Mouse (Mus musculus) liver, postnatal 0 days (tissue): ENCODE data around the gene Golim4. TPM values are rescaled to one million over a fixed set of nuclear protein-coding genes. Genes with fewer than 3 reads are reported as not detected.

ENCODE experiments used
- ATAC-seq: fragments of 200-750 bp; cut with Nextera tagmentation; 2 replicates; pipeline ENCODE4 v1.8.0; 2017; ENCODE audit warnings: mild to moderate bottlenecking, moderate library complexity
- DNase-seq: peaks from one replicate; pipeline ENCODE4 v3.0.0-alpha.2; 2016
- H3K27ac ChIP-seq: fragments of 300-500 bp; sonication (generic); 2 replicates; pipeline ENCODE4 v1.5.1; 2014; ENCODE audit warnings: antibody characterized with exemption, moderate library complexity, mild to moderate bottlenecking, low read depth
- H3K27me3 ChIP-seq: fragments of 300-500 bp; sonication (generic); 2 replicates; pipeline ENCODE4 v1.6.1; 2014; ENCODE audit warnings: low read length, control low read depth, mixed read lengths; ENCODE audit not compliant: insufficient read depth
- H3K36me3 ChIP-seq: fragments of 300-500 bp; sonication (generic); replicated peaks from 2 replicates; pipeline ENCODE4 v1.6.1; 2014; ENCODE audit warnings: mild to moderate bottlenecking, control low read depth, low read length, moderate library complexity, mixed read lengths; ENCODE audit not compliant: insufficient read depth
- H3K4me1 ChIP-seq: fragments of 300-500 bp; sonication (generic); 2 replicates; pipeline ENCODE4 v1.6.1; 2014; ENCODE audit warnings: antibody characterized with exemption, mild to moderate bottlenecking, control low read depth; ENCODE audit not compliant: insufficient read depth
- H3K4me2 ChIP-seq: fragments of 300-500 bp; sonication (generic); 2 replicates; pipeline ENCODE4 v1.6.1; 2014; ENCODE audit warnings: low read depth, mild to moderate bottlenecking, low read length, moderate library complexity, mixed read lengths
- H3K4me3 ChIP-seq: fragments of 300-500 bp; sonication (generic); 2 replicates; pipeline ENCODE4 v1.5.1; 2014; ENCODE audit warnings: low read depth, low read length
- H3K9ac ChIP-seq: fragments of 300-500 bp; sonication (generic); replicated peaks from 2 replicates; pipeline ENCODE4 v1.6.1; 2014; ENCODE audit warnings: mild to moderate bottlenecking, moderate library complexity
- H3K9me3 ChIP-seq: fragments of 300-500 bp; sonication (generic); 2 replicates; pipeline ENCODE4 v1.6.1; 2016; ENCODE audit warnings: mild to moderate bottlenecking, control low read depth, low read length, mixed read lengths
- CTCF ChIP-seq: sonication (generic); IDR thresholded peaks from 2 replicates; pipeline ENCODE4 v1.5.1; 2016; ENCODE audit warnings: antibody characterized with exemption, low read depth
- EP300 ChIP-seq: IDR thresholded peaks from 2 replicates; pipeline ENCODE4 v1.6.1; 2016; ENCODE audit warnings: antibody characterized with exemption, low read depth, mild to moderate bottlenecking
- WGBS: fragments of 180-500 bp; shearing (Covaris S2); extraction: QIAGEN DNeasy Blood & Tissue Kit; methylation state at CpG from one replicate; pipeline ENCODE4 v1.1.7; 2014; ENCODE audit not compliant: insufficient replicate concordance; 5-methylcytosine and 5-hydroxymethylcytosine counted together
- polyA plus RNA-seq: library from polyadenylated mRNA; unstranded; fragments of >200 nt; fragmentation: Nextera tagmentation; extraction: Ambion mirVana; gene quantifications from 2 replicates; pipeline ENCODE4 v1.2.1, GENCODE M21; 2015

Gene Golim4
- polyA plus RNA-seq, 1 experiment from 2014 or later = 29.1 TPM

GRCm38 (mm10) chr3:75881582-75881981, 75.2 kb downstream of the Golim4 start:
- Histone ChIP-seq H3K27ac (no peak overlapping the region), H3K4me2 (no peak overlapping the region), H3K4me3 (no peak overlapping the region), H3K9ac (no peak overlapping the region), H3K36me3 (peaks cover 61% of the 10 kb centered on the region), H3K27me3 (no peaks in the 10 kb centered on the region), H3K9me3 (no peaks in the 10 kb centered on the region), H3K4me1 (no peaks in the 10 kb centered on the region)
- 79% methylated on average over 1 of the region's 1 CpGs for WGBS
- no peak for DNase-seq
- TF ChIP-seq CTCF = no peak
- no peak for TF ChIP-seq EP300
- ATAC-seq = no peak

DNA sequence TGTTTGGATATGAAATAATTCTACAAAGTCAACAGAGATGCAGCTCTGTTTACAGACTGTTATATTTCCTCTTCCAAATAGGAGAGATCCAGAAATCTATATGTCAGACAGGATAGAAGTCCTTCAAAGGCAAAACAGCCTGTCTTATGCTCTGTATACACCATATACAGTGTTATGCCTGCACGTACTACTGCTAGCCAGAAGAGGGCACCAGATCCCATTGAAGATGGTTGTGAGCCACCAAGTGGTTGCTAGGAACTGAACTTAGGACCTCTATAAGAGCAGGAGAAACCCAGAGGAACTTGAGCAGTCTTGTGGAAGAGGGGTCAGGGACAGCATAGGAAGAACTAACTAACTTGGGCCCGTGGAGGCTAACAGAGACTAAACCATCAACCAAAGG, 77.5 kb downstream of the Golim4 start:
- no peaks in the 10 kb centered on the region for H3K4me1 ChIP-seq
- no peaks in the 10 kb centered on the region for H3K27me3 ChIP-seq
- no peak overlapping the region for H3K9ac ChIP-seq
- 85% methylated on average over 2 of the region's 2 CpGs for WGBS
- no peaks in the 10 kb centered on the region for H3K9me3 ChIP-seq
- H3K4me2 ChIP-seq = no peak overlapping the region
- TF ChIP-seq EP300 (no peak), CTCF (peak; percentile 66)
- ATAC-seq (no peak), DNase-seq (no peak)
- peaks cover 45% of the 10 kb centered on the region for H3K36me3 ChIP-seq
- no peak overlapping the region for H3K4me3 ChIP-seq
- no peak overlapping the region for H3K27ac ChIP-seq

DNA sequence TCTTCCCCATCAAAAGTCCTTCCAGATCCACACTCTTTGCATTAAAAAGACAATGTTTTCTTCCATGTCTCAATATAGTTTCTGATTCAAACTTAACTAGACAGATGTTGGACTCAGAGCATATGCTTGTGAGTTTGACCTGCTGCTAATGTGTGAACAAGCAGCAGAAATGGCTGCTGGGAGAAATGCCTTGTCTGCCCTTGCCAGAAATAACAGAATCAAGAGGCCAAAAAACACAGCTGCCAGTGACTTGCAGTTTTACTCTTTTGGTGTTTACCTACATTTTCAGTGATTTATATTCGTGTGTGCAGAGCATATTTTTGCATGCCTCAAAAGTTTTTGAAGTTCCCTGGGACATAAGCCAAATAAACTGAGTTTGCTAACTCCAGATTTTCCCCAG, 87.9 kb downstream of the Golim4 start:
- no peaks in the 10 kb centered on the region for H3K4me1 ChIP-seq
- H3K4me3 ChIP-seq = no peak overlapping the region
- no peak overlapping the region for H3K4me2 ChIP-seq
- no peak for TF ChIP-seq CTCF
- no peak for TF ChIP-seq EP300
- H3K27me3 ChIP-seq = no peaks in the 10 kb centered on the region
- H3K36me3 ChIP-seq = no peaks in the 10 kb centered on the region
- DNase-seq = no peak
- no peak overlapping the region for H3K27ac ChIP-seq
- H3K9ac ChIP-seq = no peak overlapping the region
- no peak for ATAC-seq
- H3K9me3 ChIP-seq = no peaks in the 10 kb centered on the region
- 38% methylated on average over 1 of the region's 1 CpGs for WGBS

DNA sequence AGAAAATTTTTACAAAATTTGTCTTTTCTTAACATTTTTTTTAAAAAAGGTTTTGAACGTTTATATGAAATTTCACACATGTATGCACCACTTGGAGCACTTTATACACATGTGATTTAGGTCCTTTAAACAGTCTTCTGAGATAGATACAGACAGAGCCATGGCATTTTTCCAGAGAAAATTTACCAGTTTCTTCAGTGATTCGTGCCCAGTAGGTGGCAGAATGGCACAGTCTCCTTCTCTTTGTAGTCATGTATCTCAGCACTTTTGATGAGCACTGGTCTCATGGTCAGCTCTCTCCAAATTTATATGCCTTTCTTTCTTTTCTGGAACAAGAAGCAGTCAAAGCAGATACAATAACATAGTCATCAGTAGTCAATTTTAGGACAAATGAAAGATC, 92.5 kb downstream of the Golim4 start:
- Histone ChIP-seq H3K9ac (no peak overlapping the region), H3K27ac (no peak overlapping the region), H3K4me2 (no peak overlapping the region), H3K9me3 (no peaks in the 10 kb centered on the region), H3K4me1 (no peaks in the 10 kb centered on the region), H3K36me3 (no peaks in the 10 kb centered on the region), H3K27me3 (no peaks in the 10 kb centered on the region), H3K4me3 (no peak overlapping the region)
- ATAC-seq (no peak), DNase-seq (no peak)
- WGBS = 23% methylated on average over 2 of the region's 2 CpGs
- peak; percentile 39; the same call in 1 of the 2 replicates for TF ChIP-seq CTCF
- no peak for TF ChIP-seq EP300

- Histone ChIP-seq H3K27ac (no peak overlapping the region), H3K4me3 (no peak overlapping the region), H3K9ac (no peak overlapping the region), H3K27me3 (no peaks in the 10 kb centered on the region), H3K36me3 (no peaks in the 10 kb centered on the region), H3K9me3 (no peaks in the 10 kb centered on the region), H3K4me1 (no peaks in the 10 kb centered on the region), H3K4me2 (no peak overlapping the region)
- 32% methylated on average over 4 of the region's 4 CpGs for WGBS
- DNase-seq (peak; percentile 73), ATAC-seq (no peak)
- TF ChIP-seq CTCF = peak; percentile 84
- TF ChIP-seq EP300 = no peak
Measured at GRCm38 (mm10) chr3:75861677-75862076, 95.1 kb downstream of the Golim4 start.

DNA sequence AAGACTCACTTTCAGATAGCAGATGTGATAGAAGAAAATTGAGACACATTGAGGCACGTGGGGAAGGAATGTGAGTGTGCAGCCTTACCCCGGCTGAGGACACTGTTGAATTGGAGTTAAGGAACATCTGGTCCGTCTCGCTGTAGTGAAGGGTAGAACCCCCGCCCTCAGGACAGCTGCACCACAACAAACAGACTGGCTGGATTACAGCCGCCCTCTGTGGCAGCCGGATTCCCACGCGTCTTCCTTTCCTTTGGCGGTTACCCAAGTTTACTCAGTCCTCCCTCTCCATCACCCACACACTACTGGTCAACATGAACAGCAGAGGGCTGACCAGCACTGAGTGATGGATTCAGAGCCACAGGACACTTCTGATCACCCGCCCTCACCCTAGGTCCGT, 96.0 kb downstream of the Golim4 start:
- DNase-seq = no peak
- Histone ChIP-seq H3K27me3 (no peaks in the 10 kb centered on the region), H3K9ac (no peak overlapping the region), H3K36me3 (no peaks in the 10 kb centered on the region), H3K4me2 (no peak overlapping the region), H3K4me3 (no peak overlapping the region), H3K27ac (no peak overlapping the region), H3K9me3 (no peaks in the 10 kb centered on the region), H3K4me1 (no peaks in the 10 kb centered on the region)
- no peak for TF ChIP-seq CTCF
- TF ChIP-seq EP300 = no peak
- 68% methylated on average over 12 of the region's 12 CpGs for WGBS
- no peak for ATAC-seq

DNA sequence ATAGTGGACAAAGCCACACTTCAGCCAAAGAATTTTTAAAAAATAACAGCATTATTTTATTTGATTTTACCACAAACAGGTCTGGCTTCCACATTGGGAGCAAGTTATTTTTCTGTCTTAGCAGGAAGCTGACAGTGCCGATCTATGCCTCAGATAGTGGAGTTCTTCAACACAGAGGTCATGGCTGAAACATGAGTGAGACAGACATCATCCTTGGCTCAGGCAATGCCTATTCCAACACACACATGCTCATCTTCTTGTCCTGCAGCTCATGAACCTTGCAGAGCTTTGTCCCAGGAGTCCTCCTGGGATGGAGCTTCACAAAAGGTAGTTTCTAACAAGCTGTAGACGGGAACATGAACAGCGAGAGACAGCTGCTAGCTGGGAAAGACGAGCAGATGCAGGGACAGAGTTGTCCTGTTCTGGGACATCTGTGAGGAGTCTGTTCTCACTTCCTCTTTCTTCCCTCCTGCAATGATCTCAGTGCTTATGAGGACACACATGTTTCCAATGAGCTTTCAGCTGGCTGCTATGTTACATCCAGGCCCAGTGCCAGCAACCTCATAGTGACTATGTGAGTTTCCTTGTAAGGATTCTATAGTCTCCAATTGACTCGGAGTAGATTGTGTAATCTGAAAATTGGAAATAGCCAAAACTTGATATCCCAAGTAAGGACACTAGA, 121.3 kb downstream of the Golim4 start:
- no peak overlapping the region for H3K4me3 ChIP-seq
- H3K4me1 ChIP-seq = no peaks in the 10 kb centered on the region
- 57% methylated on average over 5 of the region's 5 CpGs for whole genome bisulfite sequencing
- no peak for DNase-seq
- TF ChIP-seq CTCF = no peak
- TF ChIP-seq EP300 = no peak
- no peaks in the 10 kb centered on the region for H3K27me3 ChIP-seq
- H3K4me2 ChIP-seq = no peak overlapping the region
- no peaks in the 10 kb centered on the region for H3K9me3 ChIP-seq
- no peaks in the 10 kb centered on the region for H3K36me3 ChIP-seq
- ATAC-seq = no peak
- H3K27ac ChIP-seq = no peak overlapping the region
- H3K9ac ChIP-seq = no peak overlapping the region
